Mouse (Mus musculus) brain, embryonic 18.5 days (tissue): ENCODE results near the gene 1700025B11Rik.
"Not testable (repeated sequence)": the region's sequence is repeated elsewhere in the genome, so short reads cannot be mapped to it uniquely, and the experiment has no call there.

Experiments used
- DNase-seq: peaks from one replicate; pipeline ENCODE4 v3.0.0-alpha.2; 2012; ENCODE audit warnings: low read depth, low spot score

1700025B11Rik gene

DNA sequence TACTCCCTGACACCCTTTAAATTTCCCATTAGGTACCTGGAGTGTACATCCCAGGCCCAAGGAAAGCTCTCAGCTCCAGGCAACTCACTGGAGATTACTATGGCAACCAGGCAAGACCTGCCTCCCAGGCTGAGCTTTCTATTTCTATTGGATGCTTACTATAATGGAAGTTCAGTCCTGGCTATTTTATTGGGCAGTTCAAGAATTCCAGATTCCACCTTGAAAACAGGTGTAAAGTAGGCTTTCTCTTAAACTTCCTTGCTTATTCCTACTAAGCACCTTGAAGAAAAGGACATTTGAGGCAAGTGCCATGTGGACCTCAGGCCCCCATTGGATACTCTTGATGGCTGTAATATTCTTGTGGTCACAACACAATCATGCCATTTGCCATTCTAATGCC, at the start of gene 1700025B11Rik:
TSS of gene 1700025B11Rik (minus strand) at position 101 of the 400 bp plus-strand sequence.
- no peak for DNase-seq

DNA sequence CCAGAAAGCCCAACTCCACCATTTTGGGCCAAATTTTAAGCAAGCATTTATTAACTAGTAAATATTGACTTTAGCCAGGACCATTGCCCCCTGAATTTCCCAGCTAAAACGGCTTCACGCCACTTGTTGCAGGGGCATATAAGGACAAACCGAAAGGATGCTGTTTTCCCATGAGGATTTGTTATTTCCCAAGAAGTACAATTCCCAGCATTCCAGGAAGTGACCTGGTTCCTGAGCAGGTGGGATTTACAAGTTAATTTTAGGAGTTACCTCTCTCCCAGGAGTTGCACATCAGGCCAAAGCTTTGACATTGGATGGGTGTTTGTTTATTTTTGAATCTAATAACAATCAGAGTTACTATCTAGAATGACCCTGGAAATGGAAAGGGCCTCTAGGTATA, 44.4 kb upstream of the 1700025B11Rik start:
- DNase-seq: no peak

GRCm38 (mm10) chr15:77598958-77599357, 37.3 kb upstream of the 1700025B11Rik start, which contains the start of gene Gm36245:
Gm36245 (plus strand) TSS chr15:77599258.
- no peak for DNase-seq

GRCm38 (mm10) chr15:77598429-77598828, 36.7 kb upstream of the 1700025B11Rik start:
- DNase-seq: no peak

GRCm38 (mm10) chr15:77595961-77596360, 34.3 kb upstream of the 1700025B11Rik start, which contains the start of gene Apol10b:
Apol10b (minus strand) TSS chr15:77596125.
- no peak for DNase-seq

DNA sequence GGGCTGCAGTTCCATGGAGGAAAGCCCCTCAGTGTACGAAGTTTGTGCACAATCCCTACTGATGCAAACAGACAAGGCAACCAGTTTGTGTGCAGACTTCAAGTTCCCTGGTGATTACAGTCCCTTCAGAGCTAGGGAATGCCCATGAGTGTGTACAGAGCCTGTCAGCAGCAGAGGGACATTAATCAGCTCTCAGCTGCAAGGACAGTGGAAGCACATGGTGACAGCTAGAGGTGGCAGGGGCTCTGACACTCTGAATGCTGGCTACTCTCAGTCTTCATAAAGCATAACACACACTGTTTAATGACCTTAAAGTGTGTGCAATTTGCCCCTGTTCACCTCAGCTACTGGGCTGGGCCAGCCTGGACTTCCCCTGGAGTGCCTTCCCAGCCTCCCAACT, 31.9 kb upstream of the 1700025B11Rik start:
- no peak for DNase-seq

GRCm38 (mm10) chr15:77590881-77591280, 29.2 kb upstream of the 1700025B11Rik start:
- no peak for DNase-seq

GRCm38 (mm10) chr15:77588981-77589380, 27.3 kb upstream of the 1700025B11Rik start:
- DNase-seq: no peak

DNA sequence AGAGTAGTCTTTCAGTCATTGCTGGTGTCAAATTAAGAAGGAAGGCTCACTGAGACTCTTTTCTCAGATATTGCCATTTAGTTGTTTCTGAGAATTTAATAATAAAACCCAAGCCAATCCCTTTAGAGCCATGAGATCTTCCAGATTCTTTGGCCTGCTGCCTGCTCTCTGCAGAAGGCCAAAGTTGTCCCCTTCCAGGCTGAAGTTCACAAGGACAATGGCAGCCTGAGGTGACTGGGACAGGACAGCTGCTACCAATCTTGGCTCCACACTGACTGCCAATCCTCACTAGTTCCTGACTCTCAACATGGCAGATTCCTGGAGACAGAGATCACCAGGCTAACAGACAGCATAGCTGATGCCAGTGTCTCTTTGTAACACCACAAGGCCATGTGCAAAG, 25.3 kb upstream of the 1700025B11Rik start:
- DNase-seq: no peak

DNA sequence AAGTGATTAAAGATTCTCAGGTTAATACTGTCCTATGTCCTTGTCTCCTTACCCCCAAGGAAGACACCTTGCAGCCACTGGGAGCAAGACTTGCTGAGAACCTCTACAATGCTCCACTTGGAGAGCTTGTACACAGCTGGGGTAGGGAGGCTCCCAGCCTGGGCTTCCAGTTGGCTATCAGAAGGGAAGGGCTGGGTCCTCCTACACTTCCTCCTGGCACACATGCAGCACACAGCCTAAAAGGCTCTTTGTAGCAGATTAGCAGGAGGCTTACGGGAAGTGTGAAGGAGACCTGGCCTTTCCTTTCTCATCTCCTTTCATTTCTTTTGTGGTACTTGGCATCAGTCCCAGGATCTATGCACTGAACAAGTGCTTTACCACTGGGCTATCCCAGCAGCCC, 20.0 kb upstream of the 1700025B11Rik start:
- DNase-seq: no peak

DNA sequence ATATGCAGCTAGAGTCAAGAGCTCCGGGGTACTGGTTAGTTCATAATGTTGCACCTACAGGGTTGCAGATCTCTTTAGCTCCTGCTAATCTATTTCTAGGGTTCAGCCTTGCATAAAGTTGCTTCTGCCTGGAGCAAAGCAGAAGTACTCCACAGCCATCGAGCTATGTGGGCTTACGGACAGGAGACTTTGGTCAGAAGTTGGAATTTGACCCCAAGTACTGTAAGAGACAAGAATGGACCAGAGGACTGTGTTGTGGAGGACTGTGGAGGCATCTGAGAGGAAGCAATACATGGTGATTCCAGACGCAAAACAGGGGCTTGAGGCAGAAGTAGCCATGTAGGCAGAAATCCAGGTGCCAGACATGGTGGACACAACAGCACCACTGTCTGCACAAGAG, 17.6 kb upstream of the 1700025B11Rik start:
- no peak for DNase-seq

- no peak for DNase-seq
These were observed 17.1 kb upstream of the 1700025B11Rik start for GRCm38 (mm10) chr15:77578801-77579200.

GRCm38 (mm10) chr15:77563219-77563618, 1.5 kb upstream of the 1700025B11Rik start:
- DNase-seq: no peak

- DNase-seq: not testable (repeated sequence)
These were observed 22.5 kb downstream of the 1700025B11Rik start for GRCm38 (mm10) chr15:77539221-77539620.

DNA sequence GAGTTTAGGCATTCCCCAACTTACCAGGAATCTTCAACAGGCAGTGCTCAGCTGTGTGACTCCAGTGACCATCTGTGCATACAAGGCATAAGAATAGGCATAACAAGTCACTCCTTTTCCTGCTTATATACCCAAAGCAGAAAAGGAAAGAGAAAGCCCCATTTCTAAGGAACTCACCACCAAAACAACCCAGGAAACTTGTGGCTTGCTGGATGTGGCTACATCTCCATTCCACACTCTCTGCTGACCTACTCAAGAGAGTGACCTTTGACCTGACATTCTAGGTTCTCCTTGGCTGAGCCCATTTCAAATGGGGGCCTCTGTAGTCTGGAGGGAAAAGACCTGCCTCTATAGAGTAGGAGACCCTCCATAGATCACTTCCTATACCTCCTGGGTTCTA, 28.5 kb downstream of the 1700025B11Rik start, which contains the start of gene Apol7c:
TSS of gene Apol7c (minus strand) at position 101 of the 400 bp plus-strand sequence.
- DNase-seq: no peak

DNA sequence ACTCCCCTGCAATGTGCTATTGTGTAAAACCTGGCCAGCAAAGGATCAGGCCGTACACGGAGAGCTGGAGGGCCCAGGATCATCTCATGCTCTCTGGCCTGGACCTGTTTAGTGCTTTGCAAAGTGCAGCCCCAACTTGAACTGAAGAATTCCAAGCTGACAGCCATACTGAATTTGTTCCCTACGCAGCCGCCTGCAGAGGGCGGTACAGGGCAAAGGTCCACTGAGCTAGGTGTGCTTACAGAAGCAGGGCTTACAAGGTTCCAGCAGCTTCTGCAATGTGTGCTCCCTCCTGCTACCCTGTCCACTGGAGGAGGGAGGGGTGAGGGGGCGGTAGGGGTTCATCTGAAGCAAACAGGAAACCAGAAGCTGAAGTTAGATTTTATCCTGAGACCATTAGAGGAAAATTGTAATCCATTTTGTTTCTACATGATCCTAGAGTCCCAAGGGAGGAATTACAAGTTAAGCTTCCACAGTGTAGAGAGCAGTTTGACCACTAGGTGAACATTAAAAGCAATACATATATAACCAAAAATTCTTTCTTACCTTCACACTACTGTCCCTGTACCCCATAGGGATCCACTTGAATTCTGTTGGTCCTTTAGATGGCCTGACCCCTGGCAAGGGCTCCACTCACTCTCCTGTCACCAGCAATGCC, 38.4 kb downstream of the 1700025B11Rik start:
- DNase-seq: not testable (repeated sequence)

DNA sequence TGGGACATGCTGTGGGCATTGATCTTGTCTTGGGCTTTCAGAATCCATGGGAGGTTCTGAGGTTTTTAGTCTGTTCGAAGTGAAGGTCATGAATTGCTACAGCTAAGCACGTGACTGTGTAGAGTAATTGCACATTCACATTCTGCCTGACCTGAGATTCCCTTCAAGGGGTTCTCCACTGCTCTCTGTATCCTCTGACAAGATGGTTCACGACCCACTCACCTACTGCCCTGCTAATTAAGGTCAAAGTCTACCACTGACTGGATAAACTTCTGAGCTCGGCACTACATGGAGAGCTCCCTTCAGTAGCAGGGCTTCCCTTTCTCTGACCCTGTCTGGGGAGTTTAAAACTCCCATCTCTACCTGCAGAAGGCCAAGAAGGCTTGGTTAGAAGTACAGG, 41.1 kb downstream of the 1700025B11Rik start:
- not testable (repeated sequence) for DNase-seq
